Mouse (Mus musculus) mature B cell (primary cell): ENCODE results near the gene Tnrc6b.

Experiments
- in situ Hi-C: fragments of 300-500 bp; cut with MboI; formaldehyde crosslinking; loops from 2 replicates; pipeline ENCODE4 v1.14.3; 2019

Tnrc6b gene

GRCm38 (mm10) chr15:80955836-80956438, 244.8 kb downstream of the Tnrc6b start:
- in situ Hi-C loops = no loop called here

GRCm38 (mm10) chr15:80969371-80969770, 258.3 kb downstream of the Tnrc6b start:
- in situ Hi-C loops = no loop called here

- in situ Hi-C loops = no loop called here
These were observed 263.2 kb downstream of the Tnrc6b start for GRCm38 (mm10) chr15:80974311-80974710.

GRCm38 (mm10) chr15:80975666-80976065, 264.6 kb downstream of the Tnrc6b start:
- in situ Hi-C loops = no loop called here

- in situ Hi-C loops = no loop called here
These were observed 266.7 kb downstream of the Tnrc6b start, which contains the start of gene Sgsm3 for GRCm38 (mm10) chr15:80977620-80978334. Sgsm3 (plus strand) TSS chr15:80977765.

GRCm38 (mm10) chr15:80979611-80980010, 268.5 kb downstream of the Tnrc6b start:
- in situ Hi-C loops = no loop called here

GRCm38 (mm10) chr15:80981176-80981575, 270.1 kb downstream of the Tnrc6b start:
- in situ Hi-C loops = no loop called here

GRCm38 (mm10) chr15:80983264-80983663, 272.2 kb downstream of the Tnrc6b start:
- in situ Hi-C loops = no loop called here

- in situ Hi-C loops = no loop called here
These were observed 277.2 kb downstream of the Tnrc6b start for GRCm38 (mm10) chr15:80988331-80988730.

- in situ Hi-C loops = no loop called here
These were observed 278.6 kb downstream of the Tnrc6b start for GRCm38 (mm10) chr15:80989712-80990111.
